Mouse (Mus musculus) megakaryocyte progenitor cell, adult 5-6 weeks (primary cell): ENCODE measurements around the gene Zbtb38. TPM values are rescaled to one million over a fixed set of nuclear protein-coding genes. Genes with fewer than 3 reads are reported as not detected.

Experiments used
- ATAC-seq: replicated peaks from 2 replicates; pipeline ENCODE4 v1.8.0; 2016; ENCODE audit warnings: mild to moderate bottlenecking, moderate TSS enrichment, inconsistent platforms; ENCODE audit not compliant: poor library complexity
- total RNA-seq, 2 experiments: library from RNA; stranded (forward) in 1 of 2; stranded (reverse) in 1 of 2; fragments of 157-497, 149-512 nt in 1 of 2; fragments of 200-1000 nt in 1 of 2; gene quantifications; 2 replicates each; pipeline versions ENCODE4 v1.2.3 to v1.2.4; 2015 to 2017

Gene Zbtb38
- total RNA-seq (2015), result 23.5 and 27.8 TPM in 2 replicates
- 24.2 and 25.7 TPM in 2 replicates for total RNA-seq (2017)

DNA sequence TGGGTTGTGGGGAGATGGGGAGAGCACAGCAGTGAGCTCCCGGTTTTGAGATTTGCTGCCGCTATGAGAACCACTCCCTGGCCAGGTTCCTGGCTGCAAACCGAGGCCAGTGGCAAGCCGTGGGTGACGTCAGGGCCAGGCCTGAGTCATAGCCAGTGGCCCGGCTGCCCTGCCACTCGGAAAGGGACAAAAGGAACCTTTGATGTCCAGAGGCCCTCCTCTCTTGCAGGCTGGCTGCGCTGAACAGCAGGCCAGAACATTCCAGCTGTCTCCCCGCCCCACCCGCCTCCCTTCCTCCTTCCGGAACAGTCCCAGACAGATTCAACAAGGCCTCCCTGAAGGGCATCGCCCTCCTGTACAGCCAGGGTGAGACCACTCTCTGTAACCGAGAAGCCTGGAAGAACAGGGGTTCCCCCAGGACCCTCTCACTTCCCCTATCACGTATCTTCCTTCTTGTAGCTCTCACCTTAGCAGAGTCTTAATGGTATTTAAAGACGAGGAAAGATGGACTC, at the start of gene Zbtb38:
Zbtb38 (minus strand) TSS at position 229 of the 512 bp plus-strand sequence.
- no peak for ATAC-seq

DNA sequence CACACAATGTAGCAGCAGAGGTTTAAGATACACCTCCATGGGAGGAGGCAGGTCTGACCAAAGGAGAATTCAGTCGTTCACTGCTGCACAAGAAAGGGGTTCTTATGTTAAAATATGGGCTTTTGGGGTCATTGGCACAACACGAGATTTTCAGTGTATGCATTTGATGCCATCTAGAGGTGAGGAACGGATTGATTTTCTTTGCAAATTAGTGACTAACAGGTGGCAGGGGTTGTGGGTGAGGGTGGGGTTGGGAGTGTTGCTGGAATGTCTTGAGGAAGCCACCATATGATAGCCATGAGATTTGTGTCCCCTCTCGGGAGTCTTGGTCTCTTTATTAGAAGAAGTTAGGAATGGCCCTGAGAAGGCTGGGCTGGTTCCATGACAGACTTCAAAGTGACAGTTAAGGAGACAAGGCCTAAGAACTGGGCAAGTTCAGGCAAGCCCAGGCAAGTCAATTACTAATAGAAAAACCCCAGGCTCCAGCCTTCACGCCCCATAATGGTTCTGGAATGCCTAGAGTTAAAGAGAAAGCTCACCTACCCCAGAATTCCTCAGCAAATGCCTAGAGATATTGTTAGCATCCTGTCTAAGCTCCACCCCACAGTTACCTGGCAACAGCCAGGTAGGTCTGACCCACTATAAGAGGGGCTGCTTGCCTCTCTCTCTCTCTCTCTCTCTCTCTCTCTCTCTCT, 47.6 kb upstream of the Zbtb38 start:
- ATAC-seq, result peak; percentile 68

DNA sequence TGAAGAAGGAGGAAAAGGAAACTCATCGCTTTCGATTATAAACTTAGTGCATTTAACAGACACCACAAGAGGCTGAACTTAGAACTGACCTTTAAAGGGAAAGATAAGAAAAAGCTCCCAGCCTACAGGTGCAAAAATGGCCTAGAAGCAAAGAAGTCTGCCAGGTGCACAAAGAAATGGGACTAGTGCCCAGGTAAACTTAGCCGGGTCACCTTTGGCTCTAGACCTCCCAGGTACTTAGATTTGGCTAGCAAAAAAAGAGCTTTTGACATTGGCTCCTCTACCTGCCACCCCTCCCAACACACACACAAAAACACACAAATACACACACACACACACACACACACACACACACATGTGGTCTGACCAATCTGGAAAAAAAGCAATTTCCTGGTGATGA, 44.7 kb upstream of the Zbtb38 start:
- ATAC-seq, result no peak

DNA sequence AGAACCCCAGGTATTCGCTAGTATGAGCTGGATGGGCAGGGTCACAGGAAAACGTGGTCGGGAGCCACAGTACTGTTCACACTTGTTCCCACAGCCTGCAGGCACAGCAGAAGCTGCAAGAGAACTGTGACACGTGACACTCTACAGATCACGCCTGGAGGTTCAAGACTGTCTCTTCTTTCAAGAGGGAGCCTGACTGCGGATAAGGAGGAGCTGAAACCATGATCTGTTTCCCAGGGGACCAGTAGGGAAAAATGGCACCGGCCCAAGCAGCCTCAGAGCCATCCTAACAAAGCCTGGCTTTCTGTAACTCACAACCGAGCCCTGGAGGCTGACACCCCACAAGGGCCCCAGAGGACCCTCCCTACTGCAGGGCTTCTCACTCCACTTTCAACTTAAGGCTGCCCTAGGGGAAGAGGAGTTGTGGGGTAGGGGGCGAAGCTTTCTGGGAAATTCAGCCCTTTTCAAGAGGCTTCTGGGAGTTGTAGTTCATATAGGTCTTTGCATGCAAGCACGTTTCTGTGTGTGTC, 42.8 kb upstream of the Zbtb38 start:
- ATAC-seq, result peak; percentile 57

DNA sequence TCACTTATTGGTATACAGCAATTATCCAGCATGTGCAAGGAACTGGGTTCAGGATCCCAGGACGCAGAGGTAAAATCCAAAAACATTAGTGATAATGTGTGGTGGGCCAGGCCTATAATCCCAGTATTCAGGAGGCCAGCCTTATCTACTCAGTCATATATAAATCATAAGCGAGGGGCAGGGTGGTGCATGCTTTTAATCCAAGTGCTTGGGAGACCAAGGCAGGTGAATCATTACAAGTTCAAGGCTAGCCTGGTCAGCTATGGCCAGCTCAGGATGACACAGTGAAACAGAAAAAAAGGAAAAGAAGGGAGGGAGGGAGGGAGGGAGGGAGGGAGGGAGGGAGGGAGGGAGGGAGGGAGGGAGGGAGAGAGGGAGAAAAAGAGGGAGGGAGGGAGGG, 42.0 kb upstream of the Zbtb38 start:
- no peak for ATAC-seq

DNA sequence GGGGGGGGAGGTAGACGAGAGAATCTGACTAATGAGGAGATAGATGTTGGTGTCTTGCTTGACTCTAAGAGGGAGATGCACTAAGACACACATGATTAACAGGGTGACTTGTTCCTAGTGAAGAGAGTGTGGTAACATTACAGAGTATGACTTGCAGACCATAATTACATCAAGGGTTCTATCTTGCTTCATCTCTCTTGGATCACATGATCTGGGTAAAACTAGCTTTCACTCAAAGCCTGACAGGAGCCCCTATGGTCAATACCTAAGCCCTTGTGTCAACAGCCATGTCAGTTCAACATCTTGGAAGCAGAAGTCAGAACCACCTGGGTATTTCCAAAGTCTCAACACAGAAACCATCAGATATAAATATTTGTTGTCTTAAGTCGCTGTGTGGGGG, 39.9 kb upstream of the Zbtb38 start:
- peak; percentile 54 for ATAC-seq

DNA sequence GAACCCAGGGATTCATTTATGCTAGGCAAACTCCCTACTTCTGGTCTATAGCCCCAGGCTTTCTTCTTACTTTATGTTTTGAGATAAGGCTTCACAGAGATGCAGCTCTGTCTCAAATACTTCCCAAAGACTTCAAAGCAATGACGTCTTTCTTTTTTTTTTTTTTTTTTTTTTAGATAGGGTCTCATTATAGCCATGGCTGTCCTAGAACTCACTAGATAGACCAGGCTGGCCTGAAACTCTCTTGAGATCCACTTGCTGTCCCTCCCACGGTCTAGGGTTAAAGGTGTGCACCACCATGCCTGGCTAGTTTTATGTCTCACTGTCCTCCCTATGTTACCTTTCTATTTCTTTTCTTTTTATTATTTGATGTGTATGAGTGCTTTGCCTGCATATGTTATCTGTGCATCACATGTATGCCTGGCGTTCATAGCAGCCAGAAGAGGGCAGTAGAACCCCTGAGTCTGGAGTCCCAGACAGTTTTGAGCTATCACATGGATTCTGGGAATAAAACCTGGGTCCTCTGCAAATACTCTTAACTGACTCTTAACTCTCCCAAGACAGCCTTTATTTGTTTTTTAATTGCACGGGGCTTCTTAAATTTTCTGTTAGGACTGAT, 37.9 kb upstream of the Zbtb38 start:
- ATAC-seq, result peak; percentile 51; the same call in 1 of the 2 replicates

DNA sequence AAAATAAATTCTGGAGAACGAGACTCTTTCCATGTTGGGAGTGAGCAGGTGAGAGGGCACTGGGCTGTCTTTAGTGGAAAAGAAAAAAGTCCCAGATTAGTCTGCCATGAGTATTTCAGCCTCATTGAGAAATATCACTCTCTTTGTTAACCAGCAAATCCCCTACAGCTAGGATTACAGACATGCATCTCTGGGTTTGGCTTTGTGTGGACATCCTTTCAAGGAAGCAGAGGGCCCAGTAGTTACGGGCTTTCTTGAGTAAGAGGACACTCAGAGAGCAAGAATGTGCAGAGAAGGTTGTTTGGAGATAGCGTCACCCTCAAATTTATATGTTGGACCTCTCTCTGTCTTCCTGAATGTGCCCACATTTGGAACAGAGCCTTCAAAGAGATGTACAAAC, 37.3 kb upstream of the Zbtb38 start:
- no peak for ATAC-seq

DNA sequence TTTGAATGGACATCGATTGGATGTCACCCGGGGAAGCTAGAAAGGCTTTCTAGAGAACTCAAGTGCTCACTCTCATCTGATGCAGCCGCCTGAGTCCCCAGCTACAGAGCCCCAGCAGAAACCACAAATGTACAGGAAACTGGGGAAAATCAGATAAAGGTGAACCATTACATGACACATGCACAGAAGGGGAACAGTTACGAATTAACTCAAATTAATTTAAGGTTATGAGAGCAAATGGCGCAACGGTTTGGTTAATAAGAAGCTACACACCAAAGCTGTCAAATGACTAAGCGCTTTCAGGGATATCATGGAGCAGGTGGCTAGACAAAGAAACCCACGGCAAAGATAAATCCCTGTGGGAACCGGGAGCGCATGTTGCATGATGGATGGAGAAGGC, 35.2 kb upstream of the Zbtb38 start:
- peak; percentile 49 for ATAC-seq

DNA sequence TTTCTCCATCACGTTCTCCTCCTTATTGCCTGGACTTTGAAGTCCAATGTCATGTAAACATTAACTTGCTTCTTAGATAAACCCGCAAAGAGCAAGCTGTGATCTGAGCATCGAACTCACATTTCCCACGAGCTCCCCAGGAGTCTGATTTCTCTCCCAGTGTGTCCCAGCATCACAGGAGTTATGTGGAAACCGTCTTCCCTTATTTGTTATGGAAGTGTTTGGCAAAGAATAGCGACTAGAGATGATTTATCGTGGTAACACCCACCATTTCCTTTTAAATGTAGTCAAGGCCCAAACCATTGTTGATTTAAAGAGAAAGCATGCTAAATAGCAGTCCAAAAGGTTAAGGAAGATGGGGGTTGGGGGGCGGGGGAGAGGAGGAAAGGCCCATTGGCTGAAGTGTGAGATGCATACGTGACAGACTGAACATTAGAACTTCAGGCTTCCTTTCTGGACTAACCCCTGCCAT, 33.3 kb upstream of the Zbtb38 start:
- ATAC-seq, result no peak

DNA sequence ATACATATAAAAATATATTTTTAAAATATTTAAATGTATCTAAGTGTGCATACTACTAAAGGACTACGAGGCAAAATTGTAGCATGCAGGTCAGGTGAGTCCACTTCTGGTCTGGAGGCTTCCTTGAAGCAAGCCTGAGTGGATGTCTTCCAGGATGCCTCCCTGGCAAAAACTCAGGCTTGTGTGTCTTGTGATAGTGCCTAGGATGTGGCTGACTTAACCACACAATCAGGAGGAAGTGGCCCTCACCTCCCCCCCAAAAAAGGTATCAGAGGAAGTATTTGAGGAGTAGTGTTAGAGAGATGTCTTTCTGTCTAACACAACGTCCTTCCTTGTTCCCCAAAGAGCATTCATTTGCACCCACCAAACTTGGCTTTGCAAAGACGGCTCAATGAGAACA, 32.6 kb upstream of the Zbtb38 start:
- peak; percentile 52 for ATAC-seq

DNA sequence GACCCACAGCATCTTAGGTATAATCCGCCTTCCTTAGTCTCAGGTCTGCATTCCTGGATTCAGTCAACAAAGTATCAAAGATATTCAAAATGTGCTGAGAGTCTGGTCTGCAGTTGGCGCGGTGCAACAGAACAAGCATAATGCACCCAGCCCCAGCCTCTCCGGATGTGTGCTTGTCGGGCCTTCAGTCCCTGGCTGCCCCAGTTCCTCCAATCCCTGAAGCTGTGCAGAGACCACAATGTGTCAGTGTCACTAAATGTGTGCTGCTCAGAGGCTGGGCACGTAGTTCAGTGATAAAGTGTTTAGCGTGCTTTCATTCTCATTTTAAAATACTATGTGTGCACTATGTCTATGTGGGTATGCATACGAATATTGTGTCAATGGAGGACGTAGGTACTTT, 31.0 kb upstream of the Zbtb38 start:
- peak; percentile 68 for ATAC-seq

DNA sequence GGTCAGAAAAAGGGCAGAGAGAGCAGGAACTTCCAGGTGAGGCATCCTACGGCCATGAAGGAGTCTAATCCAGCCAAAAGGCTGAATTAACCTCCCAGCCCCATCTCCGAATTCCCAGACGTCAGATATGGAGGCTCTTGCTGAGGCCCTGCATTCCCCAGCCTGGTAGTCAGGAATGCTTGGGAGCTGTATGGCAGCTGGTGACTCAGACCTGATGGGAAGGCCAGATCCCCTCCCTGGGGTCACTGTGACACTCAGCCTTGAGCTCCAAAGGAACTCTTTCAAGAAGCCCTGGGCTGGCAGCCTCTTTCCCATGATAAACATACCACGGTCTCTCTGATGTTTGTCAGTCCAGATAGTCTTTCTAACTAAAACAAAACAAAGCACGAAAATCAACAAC, 30.6 kb upstream of the Zbtb38 start:
- ATAC-seq, result no peak

DNA sequence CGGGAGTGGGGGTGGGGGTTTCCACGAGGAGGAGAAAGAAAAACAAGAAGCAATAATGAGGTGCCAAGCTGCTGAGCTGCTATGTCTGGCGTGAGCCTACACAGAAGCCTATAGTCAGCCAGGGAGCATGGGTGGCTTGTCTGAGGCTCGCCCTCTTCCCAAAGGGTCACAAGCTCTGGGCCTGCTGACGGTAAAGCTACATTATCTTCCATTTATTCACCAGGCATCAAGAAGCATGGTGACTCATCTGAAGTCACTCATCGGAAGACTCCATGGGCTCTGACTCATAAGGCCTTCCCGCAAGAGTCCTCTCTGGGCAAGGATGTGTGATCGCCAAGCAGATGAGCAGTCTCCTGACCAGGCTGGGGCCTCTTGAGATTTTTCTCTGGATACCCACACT, 29.4 kb upstream of the Zbtb38 start:
- ATAC-seq, result no peak

DNA sequence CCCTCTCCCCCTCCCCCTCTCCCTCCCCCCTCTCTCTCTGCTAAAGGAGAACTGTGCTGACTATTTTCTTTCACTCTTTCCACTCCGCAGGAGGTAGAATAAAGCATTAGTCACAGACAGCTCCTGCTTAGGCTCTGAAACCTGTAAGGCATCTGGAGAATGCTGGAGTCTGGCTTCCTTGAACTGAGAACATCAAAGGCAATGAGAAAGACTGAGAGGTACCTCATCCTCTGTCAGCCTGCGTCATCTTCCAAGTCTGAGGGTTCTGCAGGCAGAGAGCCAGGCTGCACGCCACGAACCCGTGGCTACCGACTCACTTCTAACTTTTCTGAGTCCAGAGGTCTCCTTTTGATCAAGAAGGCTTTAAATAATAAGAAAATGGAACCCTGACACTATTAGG, 20.5 kb upstream of the Zbtb38 start:
- no peak for ATAC-seq

DNA sequence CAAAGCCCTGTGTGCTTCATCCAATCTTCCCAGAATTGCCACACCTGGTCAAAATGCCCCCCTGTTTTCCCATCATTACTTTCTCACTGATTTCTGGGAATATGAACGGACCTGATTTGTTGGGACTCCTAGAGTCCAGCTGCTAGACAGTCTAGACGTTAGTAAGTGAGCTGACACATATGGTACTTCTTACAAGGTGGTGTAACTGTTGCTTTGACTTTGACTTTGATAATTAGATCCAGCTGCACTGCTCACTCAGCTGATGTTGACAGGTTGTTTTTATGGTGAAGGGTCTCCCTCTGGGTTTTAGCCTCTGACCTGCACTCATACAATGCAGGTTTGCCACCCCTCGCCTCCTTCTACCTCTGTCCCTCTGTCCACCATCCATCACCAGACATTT, 17.8 kb upstream of the Zbtb38 start:
- ATAC-seq, result no peak

DNA sequence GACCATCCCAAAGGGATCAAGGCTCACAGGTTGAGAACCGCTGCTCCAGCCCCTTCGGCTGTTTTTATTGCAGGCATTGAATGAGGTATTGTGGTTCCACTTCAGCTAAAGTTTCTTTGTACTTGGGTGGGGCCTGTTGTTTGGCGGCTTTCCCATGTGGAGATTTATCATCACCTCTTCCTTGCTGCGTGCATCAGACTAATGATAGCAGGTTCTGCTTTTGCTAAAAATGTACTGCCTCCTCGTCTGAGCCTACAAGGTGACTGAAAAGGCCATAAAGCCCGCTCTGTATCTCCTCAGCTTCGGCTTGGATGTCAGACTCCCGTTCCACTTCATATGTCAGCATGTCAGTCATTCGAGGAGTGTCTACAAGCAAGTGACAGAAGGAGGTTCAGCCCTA, 17.0 kb upstream of the Zbtb38 start:
- ATAC-seq, result peak; percentile 44

DNA sequence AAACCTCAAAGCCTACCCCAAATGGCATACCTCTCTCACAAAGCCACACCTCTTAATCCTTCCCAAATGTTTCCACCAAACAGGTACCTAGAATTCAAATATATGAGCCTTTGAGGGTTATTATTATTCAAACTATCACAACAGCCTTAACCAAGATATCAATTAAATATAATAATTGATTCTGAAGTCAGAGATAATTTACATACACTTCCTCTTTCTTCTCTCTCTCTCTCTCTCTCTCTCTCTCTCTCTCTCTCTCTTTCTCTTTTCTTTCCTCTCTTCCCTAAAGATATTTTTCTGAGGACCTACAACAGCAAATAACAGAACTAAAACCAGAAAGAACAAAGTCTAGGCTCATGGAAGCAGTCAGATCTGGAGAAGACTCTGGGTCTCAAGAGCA, 15.2 kb upstream of the Zbtb38 start:
- ATAC-seq, result no peak

DNA sequence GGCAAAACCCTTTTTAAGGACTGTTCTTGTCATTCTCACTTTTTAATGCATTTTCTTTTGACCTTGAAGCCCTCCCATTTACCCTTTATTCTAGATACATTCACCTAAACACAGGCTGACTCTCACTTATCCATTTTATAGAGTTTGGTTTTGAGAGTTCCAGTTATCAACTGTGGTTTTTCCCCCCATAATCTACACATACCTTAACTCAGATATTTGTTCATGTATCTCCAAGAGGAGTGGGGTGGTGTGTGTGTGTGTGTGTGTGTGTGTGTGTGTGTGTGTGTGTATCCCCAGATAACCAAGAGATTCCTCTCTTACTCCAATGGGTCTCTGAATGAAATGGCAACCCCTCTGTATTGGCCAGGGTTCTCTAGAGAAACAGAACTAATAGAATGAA, 13.4 kb upstream of the Zbtb38 start:
- peak; percentile 23; the same call in 1 of the 2 replicates for ATAC-seq

DNA sequence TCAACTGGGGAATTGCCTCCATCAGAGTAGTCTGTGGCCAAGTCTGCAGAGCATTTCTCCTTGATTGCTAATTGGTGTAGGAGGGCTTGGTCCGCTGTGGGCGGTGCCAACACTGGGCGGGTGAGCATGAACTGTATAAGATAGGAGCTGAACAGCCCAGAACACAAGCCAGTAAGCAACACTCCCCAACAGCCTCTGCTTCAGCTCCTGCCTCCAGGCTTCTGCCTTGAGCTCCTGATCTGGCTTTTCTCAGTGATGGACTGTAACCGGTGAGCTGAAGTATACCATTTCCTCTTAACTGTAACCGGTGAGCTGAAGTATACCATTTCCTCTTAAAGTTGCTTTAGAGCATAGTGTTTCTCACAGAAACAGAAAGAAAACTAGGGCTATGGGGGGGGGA, 12.8 kb upstream of the Zbtb38 start:
- peak; percentile 92 for ATAC-seq

DNA sequence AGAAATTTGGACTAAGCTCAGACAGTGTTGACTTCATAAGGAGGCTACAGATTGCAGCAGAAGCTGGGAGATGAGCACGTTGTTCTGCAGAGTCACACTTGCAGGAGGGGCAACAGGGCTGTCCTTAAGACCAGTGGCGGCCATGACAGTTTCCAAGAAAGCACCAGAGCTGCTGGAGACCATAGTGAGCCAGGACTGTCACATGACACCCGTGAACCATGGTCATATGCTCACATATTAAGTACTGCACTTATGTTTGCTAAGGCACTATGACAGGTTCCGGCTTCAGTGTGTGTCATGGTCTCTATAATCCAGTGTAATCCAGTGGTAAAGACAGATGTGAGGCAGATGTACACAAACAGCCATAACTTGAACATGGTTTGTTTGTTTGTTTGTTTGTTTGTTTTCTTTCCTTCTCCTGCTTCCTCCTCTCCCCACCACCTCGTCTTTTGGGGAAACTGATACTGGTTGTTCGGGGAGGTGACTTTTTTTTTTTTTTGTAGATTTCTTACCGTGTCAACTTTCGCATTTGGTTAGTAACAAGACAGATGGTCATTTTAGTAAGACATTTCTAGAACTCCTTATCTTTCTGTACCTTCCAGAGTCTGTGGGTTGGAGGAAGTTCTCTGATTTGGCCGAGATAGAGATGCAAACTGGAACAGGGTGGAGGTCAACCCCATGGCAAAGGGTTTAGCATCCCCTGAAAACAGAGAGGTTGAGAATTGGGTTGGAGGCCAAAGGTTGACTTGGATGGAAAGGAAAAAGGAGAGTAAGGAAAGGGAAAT, 11.4 kb upstream of the Zbtb38 start:
- ATAC-seq, result no peak
